Mouse (Mus musculus) liver, embryonic 14.5 days (tissue): Measurements from ENCODE around the gene Cdh23. TPM values are rescaled to one million over a fixed set of nuclear protein-coding genes. Genes with fewer than 3 reads are reported as not detected.

ENCODE experiments used
- ATAC-seq: fragments of 200-750 bp; cut with Nextera tagmentation; 2 replicates; pipeline ENCODE4 v1.8.0; 2017; ENCODE audit warnings: moderate number of reproducible peaks, mild to moderate bottlenecking, moderate library complexity; ENCODE audit not compliant: insufficient read depth
- DNase-seq, 3 experiments: peaks; one replicate each; pipeline ENCODE4 v3.0.0-alpha.2; 2012 to 2013; ENCODE audit warnings: low read depth in 3 of 3, low spot score in 3 of 3
- H3K27ac ChIP-seq: fragments of 300-500 bp; sonication (generic); 2 replicates; pipeline ENCODE4 v1.5.1; 2014; ENCODE audit warnings: moderate library complexity, mild to moderate bottlenecking, control low read depth, inconsistent platforms
- H3K27me3 ChIP-seq: fragments of 300-500 bp; sonication (generic); 2 replicates; pipeline ENCODE4 v1.6.1; 2014; ENCODE audit warnings: mild to moderate bottlenecking, low read length, moderate library complexity; ENCODE audit not compliant: control insufficient read depth, insufficient read depth
- H3K36me3 ChIP-seq: fragments of 300-500 bp; sonication (generic); replicated peaks from 2 replicates; pipeline ENCODE4 v1.6.1; 2014; ENCODE audit warnings: low read depth; ENCODE audit not compliant: control insufficient read depth, insufficient read depth
- H3K4me1 ChIP-seq, 2 experiments: fragments of 200-500 bp in 1 of 2; fragments of 300-500 bp in 1 of 2; sonication (generic) in 1 of 2; replicated peaks; 2 replicates each; pipeline ENCODE4 v1.6.1; 2012 to 2014; ENCODE audit warnings: antibody characterized with exemption in 1 of 2, inconsistent platforms in 1 of 2, low read length in 1 of 2; ENCODE audit not compliant: control insufficient read depth in 2 of 2, insufficient read depth in 2 of 2
- H3K4me2 ChIP-seq: fragments of 300-500 bp; sonication (generic); 2 replicates; pipeline ENCODE4 v1.6.1; 2014; ENCODE audit warnings: low read depth, mild to moderate bottlenecking, control low read depth, moderate library complexity
- H3K4me3 ChIP-seq, 2 experiments: fragments of 200-500 bp in 1 of 2; fragments of 300-500 bp in 1 of 2; sonication (generic) in 1 of 2; 2 replicates each; pipeline ENCODE4 v1.5.1; 2012 to 2014; ENCODE audit warnings: low read depth in 2 of 2, low read length in 2 of 2, mild to moderate bottlenecking in 2 of 2, control low read depth in 1 of 2, inconsistent platforms in 1 of 2, moderate library complexity in 1 of 2; ENCODE audit not compliant: insufficient read depth in 1 of 2
- H3K9ac ChIP-seq: fragments of 300-500 bp; sonication (generic); replicated peaks from 2 replicates; pipeline ENCODE4 v1.6.1; 2014; ENCODE audit warnings: mild to moderate bottlenecking, control low read depth, moderate library complexity
- H3K9me3 ChIP-seq: fragments of 300-500 bp; sonication (generic); 2 replicates; pipeline ENCODE4 v1.6.1; 2016; ENCODE audit warnings: low read length, mixed read lengths; ENCODE audit not compliant: control insufficient read depth
- CTCF ChIP-seq: IDR thresholded peaks from 2 replicates; pipeline ENCODE4 v1.5.1; 2016; ENCODE audit warnings: antibody characterized with exemption, low read depth, control low read depth
- EP300 ChIP-seq: IDR thresholded peaks from 2 replicates; pipeline ENCODE4 v1.6.1; 2016; ENCODE audit warnings: antibody characterized with exemption, low read depth
- WGBS: fragments of 180-500 bp; shearing (Covaris S2); extraction: QIAGEN DNeasy Blood & Tissue Kit; methylation state at CpG from one replicate; pipeline ENCODE4 v1.1.7; 2014; ENCODE audit not compliant: insufficient replicate concordance; 5-methylcytosine and 5-hydroxymethylcytosine counted together
- polyA plus RNA-seq, 2 experiments: library from polyadenylated mRNA; depleted of rRNA in 1 of 2; stranded (reverse) in 1 of 2; unstranded in 1 of 2; fragments of >200 nt; fragmentation: Nextera tagmentation in 1 of 2; extraction: Ambion mirVana in 1 of 2; gene quantifications; 2 replicates each; pipeline versions ENCODE4 v1.2.1 to v1.2.3; 2012 to 2014

The Cdh23 gene
- polyA plus RNA-seq, 2 experiments, result 0.02 TPM; not detected in 1

GRCm38 (mm10) chr10:60498538-60498937, 197.8 kb downstream of the Cdh23 start:
- no peaks in the 10 kb centered on the region for H3K27me3 ChIP-seq
- no peak overlapping the region for H3K9ac ChIP-seq
- H3K27ac ChIP-seq, result no peak overlapping the region
- no peak overlapping the region for H3K4me2 ChIP-seq
- no peaks in the 10 kb centered on the region for H3K9me3 ChIP-seq
- ATAC-seq (no peak), DNase-seq (no peak)
- no peaks in the 10 kb centered on the region for H3K4me1 ChIP-seq
- WGBS, result 18% methylated on average over 4 of the region's 4 CpGs
- H3K36me3 ChIP-seq, result no peaks in the 10 kb centered on the region
- TF ChIP-seq CTCF, result no peak
- TF ChIP-seq EP300, result no peak
- H3K4me3 ChIP-seq, result no peak overlapping the region

GRCm38 (mm10) chr10:60495070-60495469, 201.2 kb downstream of the Cdh23 start:
- Histone ChIP-seq H3K4me1 (no peaks in the 10 kb centered on the region), H3K27me3 (no peaks in the 10 kb centered on the region), H3K4me3 (no peak overlapping the region), H3K27ac (no peak overlapping the region), H3K9me3 (no peaks in the 10 kb centered on the region), H3K9ac (no peak overlapping the region), H3K36me3 (no peaks in the 10 kb centered on the region), H3K4me2 (no peak overlapping the region)
- DNase-seq, result no peak
- no peak for TF ChIP-seq EP300
- TF ChIP-seq CTCF, result no peak
- no peak for ATAC-seq
- 30% methylated on average over 6 of the region's 6 CpGs for WGBS

- 36% methylated on average over 2 of the region's 2 CpGs for WGBS
- TF ChIP-seq CTCF, result no peak
- TF ChIP-seq EP300, result no peak
- no peaks in the 10 kb centered on the region for H3K4me1 ChIP-seq
- H3K4me3 ChIP-seq, result no peak overlapping the region
- no peaks in the 10 kb centered on the region for H3K27me3 ChIP-seq
- H3K4me2 ChIP-seq, result no peak overlapping the region
- no peaks in the 10 kb centered on the region for H3K9me3 ChIP-seq
- H3K27ac ChIP-seq, result no peak overlapping the region
- no peak overlapping the region for H3K9ac ChIP-seq
- H3K36me3 ChIP-seq, result no peaks in the 10 kb centered on the region
- ATAC-seq, result no peak
- DNase-seq, result no peak
Measured at GRCm38 (mm10) chr10:60491538-60491937, 204.8 kb downstream of the Cdh23 start.

- Histone ChIP-seq H3K4me3 (no peak overlapping the region), H3K4me1 (no peaks in the 10 kb centered on the region), H3K9ac (no peak overlapping the region), H3K27ac (no peak overlapping the region), H3K9me3 (no peaks in the 10 kb centered on the region), H3K27me3 (no peaks in the 10 kb centered on the region), H3K4me2 (no peak overlapping the region), H3K36me3 (no peaks in the 10 kb centered on the region)
- 73% methylated on average over 6 of the region's 6 CpGs for WGBS
- no peak for DNase-seq
- TF ChIP-seq CTCF, result no peak
- TF ChIP-seq EP300, result no peak
- no peak for ATAC-seq
Measured at GRCm38 (mm10) chr10:60481381-60481780, 214.9 kb downstream of the Cdh23 start.

- Histone ChIP-seq H3K4me3 (no peak overlapping the region), H3K9ac (no peak overlapping the region), H3K36me3 (no peaks in the 10 kb centered on the region), H3K4me1 (no peaks in the 10 kb centered on the region), H3K9me3 (no peaks in the 10 kb centered on the region), H3K27me3 (no peaks in the 10 kb centered on the region), H3K27ac (no peak overlapping the region), H3K4me2 (no peak overlapping the region)
- 42% methylated on average over 5 of the region's 5 CpGs for WGBS
- no peak for ATAC-seq
- TF ChIP-seq CTCF, result no peak
- TF ChIP-seq EP300, result no peak
- no peak for DNase-seq
Measured at GRCm38 (mm10) chr10:60474549-60474948, 221.7 kb downstream of the Cdh23 start.
